Mouse (Mus musculus) lung, postnatal 14 days (tissue): Measurements from ENCODE around the gene Itpr3.
A peak's percentile ranks its signal among the peaks of the same experiment; 100 is the strongest.

Experiments
- DNase-seq: peaks from one replicate; pipeline ENCODE4 v3.0.0; 2021

Itpr3 gene

DNA sequence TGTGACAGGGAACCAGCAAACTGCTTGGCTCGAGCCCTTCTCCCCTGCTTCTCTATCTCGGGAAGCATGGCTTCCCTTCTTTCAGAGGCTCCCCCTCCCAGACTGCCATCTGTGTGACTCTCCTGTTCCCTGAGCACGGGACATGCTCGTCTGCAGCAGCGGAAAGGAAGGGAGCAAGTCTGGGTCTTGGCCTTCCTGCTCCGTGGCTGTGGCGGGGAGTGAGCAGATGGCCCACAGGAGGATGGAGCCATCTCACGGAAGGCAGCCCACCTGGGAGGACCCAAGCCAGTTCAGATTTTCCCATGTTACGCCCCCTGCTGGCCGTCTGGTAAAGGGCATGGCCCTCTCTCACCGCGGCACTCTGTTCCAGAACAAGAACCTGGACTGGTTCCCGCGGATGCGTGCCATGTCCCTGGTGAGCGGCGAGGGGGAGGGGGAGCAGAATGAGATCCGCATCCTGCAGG, 63.5 kb downstream of the Itpr3 start:
- DNase-seq: peak; percentile 77

DNA sequence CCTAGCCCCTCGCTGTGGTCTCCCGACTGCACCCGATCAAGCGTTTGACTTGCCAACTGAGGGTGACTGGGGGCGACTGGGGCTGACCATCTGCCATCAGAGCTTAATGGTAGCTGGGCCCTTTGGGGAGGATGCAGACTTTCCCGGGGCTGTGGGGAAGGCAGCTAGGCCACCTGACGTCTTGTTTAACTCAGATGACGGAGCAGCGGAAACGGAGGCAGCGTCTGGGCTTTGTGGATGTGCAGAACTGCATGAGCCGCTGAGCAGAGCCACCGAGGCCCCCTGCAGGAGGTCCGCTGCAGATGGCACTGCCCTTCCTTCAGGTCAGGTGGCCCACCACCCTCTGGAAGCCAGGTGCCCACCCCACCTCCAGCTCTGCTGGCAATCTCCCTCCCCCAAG, 64.2 kb downstream of the Itpr3 start:
- no peak for DNase-seq

DNA sequence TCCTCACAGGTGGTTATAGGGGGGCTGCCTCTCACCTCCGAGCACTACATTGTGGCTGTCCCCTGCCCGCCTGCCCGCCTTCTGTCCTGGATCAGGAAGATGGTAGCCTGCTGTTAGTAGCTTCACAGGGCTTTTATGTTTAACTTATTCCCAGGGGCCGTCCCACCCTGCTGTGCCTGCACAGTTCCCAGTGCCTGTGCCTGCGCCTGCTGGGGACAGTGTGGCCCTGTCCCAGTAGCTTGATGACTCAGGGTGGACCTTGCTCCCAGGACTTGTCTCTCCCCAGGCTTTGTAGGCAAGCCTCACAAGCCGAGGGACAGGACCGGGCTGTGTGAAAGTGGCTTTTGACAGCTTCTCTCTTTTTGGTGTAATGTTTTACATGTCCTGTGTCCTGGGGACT, 64.7 kb downstream of the Itpr3 start:
- no peak for DNase-seq

DNA sequence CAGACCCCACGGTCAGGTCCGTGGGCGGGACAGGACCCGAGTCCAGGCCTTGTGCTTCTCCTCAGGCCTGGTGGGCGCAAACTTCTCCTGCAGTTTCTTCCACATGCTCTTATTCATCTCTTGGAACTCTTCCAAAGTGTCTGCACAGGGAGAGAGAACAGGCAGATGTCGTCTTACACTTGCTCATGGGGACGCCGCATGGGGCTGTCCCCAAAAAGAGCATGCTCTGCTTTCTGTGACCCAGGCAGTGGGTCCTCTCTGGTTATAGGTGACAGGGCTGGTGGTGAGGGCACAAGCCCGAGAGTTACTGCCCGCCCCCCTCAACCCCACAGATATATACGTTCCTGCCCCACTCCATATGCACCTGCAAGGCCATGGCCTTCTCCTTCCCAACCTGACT, 65.6 kb downstream of the Itpr3 start:
- DNase-seq: no peak

DNA sequence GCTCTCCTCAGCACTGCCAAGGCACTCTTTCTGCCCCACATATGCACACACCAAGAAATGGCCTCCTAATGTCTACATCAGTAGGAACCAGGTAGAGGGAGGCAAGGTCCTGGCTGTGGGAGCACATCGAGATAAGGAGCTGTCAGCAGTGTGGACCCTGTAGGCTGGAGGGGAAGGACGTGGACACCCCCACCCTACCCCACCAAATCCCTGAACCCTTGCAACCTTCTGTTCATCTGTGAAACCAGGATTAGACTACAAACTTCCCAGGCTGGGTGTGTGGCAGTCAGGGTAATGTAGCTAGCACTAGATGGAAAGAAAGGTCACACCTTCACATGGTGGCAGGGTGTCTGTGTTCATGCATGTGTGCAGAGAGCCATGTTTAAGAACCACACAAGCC, 66.0 kb downstream of the Itpr3 start:
- DNase-seq: no peak

DNA sequence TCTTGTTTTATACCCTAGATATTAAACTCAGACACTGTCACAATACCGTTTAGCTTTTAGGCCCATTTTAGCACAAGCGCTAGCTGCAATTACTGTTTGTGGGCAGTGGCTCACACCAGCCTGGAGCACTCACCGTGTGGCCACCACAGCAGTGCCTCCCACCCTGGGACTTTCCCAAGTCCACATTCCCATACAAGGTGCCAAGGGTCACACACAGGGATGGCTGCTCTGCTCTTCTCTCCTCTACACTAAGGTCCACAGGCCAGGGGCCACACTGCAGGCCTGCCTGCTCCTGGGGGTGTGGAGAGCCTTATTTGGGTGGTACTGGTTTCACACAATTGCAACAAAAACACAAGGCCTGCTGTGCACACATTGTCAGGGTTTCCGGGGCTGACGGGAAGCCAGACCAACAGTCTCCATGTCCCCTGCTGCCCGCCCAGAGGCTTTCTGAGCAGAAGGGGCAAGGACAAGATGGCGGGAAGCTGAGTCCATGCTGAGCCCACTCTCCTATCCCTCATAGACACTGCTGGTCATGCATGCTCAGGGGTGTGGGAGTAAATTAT, 66.8 kb downstream of the Itpr3 start:
- DNase-seq: no peak

DNA sequence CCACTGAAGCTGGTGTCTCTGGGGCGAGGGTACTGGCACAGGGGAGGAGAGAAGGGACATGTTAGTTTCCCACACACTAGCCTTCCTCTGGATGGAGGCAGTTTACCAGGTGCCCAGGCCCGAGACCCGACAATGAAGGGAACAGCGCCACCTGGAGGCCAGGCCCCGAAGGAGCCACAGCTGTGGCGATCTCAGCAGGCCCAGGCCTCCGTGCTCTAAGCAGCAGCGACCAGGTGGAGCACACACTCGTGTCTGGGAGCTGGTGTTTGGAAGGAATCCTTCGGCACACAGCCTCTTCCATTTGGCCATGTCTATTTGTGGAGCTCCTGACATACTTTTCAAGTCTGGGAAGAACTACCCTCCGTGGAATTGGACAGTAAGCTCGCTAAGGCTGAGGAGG, 68.1 kb downstream of the Itpr3 start:
- peak; percentile 80 for DNase-seq

DNA sequence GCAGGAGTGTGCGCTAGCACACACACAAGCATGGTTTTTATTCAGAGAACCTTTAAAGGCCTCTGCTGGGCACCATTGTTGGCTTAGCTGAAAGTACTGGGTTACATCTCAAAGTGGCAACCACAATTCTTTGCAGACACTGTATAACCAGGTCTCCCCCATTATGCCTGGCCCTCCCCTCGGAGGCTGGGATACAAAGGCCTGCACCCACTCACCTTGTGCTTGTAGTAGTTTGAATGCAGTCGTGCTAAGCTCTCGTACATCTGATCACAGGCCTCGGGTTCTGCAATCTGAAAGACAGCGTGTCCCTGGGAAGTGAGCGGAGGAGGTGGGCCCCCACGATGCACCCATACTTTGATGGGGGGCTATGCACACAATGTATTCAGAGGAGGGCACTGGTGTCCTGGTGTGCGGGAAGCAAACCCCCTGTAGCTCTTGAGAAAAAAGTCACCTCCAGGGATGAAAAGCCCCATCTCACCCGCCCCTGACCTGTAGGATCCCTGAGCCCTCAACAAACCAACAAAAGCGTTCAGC, 68.6 kb downstream of the Itpr3 start:
- DNase-seq: no peak

DNA sequence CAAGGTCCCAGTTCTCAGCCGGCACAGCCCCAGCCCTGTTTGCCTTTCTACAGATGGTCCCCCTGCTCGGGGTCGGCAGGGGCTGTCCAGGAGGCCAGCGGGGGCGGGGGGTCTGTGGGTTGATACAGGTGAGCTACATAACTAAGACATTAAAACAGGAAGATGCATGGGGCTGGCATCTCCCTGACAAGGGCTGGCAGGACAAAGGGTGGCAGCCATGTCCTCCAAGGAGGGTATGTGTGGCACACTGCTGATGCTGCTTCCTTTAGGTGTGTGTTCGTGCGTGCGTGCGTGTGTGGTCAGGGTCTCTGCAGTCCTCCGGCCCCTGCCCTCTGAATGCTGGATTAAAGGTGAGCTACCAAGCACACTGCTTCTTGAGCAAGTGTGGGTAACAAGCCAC, 69.9 kb downstream of the Itpr3 start:
- no peak for DNase-seq

DNA sequence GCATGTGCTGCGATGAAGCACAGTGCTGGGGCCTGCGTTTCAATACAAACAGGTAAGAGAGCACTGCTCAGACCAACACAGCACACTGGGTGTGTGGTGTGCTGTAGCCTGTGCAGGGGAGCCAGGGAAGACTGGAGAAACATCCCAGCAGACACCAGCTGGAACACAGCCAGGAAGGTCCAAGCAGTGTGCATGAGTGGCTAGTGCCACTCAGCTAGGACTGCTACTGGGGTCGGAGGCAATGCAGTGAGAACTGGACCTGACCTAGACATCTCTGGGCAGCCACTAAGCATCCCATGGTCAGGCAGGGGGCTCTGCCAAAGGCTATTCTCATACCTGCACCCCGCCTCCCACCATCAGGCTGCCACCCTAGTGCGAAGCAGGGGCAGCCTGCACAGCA, 71.1 kb downstream of the Itpr3 start:
- no peak for DNase-seq

DNA sequence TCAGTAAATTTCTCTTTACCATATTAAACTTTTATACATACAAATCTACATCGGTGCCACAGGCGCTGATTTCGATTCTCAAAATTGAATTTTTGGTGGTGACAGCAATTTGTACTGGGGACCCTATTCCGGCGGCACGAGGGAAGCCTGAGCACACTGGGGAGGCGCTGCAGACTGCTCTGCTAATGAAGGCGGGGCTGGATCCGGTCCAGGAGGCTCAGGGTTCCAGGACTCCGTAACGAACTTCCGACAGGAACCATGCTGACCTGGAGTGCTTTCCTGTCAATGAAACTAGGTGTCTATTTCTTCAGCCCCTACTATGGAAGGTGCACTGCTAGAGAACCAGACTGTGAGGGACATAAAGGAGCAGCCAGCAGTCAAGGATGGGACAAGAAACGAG, 72.2 kb downstream of the Itpr3 start:
- DNase-seq: no peak

DNA sequence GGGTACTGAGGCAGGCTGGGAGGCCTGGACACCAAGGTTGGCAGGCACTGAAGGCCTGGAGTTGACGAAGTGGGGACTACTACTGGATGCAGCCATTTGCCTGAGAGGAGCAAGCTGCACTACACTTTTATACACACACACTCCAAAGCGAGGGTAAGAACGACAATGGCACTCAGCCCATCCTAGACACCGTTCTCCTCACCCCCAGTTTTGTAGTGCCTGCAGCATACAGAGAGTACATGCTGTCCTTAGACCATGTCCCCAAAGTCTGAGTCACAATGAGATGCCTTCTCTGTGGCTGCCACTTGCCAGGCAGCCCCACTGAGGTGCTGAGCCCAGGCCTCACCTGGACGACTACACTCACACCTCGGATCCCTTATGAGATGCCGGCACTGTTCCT, 72.7 kb downstream of the Itpr3 start:
- DNase-seq: no peak

DNA sequence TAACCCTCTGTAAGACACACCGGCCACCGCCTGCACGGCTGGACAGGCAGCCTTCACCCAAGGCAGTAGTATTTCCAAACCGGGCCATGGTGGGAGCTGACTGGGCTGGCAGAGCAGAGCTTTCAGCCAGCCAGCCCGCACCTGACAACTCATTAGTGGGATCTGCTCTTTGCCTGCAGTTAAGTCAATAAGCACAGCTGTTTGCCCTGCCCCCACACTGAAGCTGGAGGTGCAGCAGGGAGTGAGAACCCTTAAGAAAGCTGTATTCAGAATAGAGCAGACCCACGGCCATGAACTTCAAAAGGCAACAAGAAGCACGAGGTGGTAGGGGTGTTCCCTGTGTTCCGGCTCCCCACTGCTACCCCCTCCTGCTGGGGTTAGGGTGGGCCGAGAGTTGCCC, 73.1 kb downstream of the Itpr3 start:
- no peak for DNase-seq

DNA sequence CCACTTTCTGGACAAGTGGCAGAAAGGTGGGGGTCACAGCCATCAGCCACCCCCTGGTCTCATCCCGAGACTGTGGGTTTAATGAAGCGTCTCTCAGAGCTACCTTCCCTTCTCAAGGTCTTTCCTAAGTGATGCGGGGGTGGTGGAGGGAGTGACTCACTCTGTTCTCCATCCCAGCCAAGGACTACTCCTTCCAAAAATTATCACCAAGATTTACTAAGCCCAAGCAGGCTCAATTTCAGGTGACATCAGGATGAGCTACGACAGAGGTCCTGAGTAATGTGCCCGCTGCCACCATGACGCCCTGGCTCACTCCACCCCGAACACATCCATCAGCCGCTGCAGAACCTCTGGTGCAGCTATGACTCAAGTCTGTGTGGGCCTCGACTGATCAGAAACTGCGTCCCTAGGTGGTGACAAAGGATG, 74.1 kb downstream of the Itpr3 start:
- DNase-seq: no peak

DNA sequence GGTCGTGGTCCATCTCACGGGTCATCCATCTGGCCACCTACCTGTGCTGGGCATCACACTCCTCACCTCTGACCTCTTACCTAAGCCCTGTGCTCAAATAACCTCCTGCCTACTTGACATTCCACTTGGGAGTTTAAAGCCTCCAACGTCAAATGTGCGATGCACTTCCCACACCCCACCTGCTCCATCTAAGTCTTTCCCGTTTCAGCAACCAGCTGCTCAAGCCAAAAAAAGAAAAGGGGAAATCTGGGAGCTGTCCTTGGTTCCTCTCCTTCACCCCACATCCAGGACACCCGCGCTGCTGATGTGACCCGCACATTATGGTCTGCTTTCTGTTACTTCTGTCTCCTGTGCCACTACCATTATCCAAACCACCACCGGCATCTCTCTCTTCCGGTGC, 75.1 kb downstream of the Itpr3 start:
- DNase-seq: no peak

DNA sequence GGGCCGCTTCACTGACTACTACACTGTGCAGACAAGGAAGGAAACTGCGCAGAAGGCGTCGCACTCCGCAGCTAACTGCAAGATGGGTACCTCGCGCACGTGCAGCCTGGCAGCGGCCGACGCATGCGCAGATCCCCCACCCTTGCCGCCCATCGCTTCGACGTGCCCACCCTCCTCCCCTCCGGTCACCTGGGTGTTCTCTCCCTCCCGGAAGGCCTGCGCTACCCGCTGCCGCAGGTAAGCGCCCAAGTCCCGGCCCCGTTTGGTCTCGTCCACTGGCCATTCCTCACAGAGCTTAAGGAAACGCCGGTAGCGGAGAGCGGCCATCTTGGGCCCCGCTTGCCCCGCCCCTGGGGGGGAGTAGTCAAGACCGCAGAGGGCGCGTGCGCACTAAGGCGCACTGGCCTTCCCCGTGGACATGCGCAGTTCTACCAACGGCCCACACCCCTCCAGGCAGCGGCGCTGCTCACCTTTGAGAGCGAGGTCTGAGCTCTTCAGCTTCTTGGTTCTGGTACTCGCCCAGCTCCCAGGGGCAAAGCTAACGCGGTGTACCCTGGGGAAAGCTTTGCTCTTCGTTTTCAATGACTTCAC, 76.5 kb downstream of the Itpr3 start, which contains the start of gene Uqcc2:
Gene Uqcc2, minus strand, starts transcription at position 366 of the 591 bp plus-strand sequence.
- DNase-seq: peak; percentile 98

DNA sequence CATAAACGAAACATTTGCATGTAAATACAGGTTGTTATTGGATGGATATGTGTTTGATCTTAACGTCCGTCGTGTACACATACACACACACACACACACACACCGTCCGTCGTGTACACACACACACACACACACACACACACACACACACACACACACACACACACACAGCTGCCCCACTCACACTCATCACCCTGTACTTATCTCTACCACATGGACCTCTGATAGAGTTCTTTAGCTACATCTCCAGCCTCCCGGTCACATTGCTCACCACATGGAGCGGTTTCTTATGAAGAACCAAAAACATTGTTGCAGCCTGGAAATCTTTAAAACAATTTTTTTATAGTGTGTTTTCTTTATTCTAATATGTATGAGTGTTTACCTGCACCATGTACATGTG, 77.1 kb downstream of the Itpr3 start:
- no peak for DNase-seq

DNA sequence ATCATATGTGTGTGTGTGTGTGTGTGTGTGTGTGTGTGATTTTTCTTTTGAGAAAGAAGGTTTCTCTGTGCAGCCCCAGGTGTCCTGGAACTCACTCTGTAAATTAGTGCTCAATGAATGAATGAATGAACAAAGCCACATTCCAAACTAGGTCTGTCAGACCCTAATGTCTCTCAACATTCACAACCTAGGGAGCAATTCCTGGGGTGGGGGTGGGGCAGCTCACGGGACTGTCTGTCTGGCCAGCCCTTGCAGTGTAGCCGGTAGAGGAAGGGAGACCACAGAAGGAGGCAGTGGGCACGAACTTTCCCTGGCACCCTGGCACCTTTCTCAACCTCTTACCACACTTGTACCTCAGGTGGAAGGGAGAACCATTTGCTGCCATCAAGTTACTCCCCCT, 77.6 kb downstream of the Itpr3 start:
- no peak for DNase-seq

DNA sequence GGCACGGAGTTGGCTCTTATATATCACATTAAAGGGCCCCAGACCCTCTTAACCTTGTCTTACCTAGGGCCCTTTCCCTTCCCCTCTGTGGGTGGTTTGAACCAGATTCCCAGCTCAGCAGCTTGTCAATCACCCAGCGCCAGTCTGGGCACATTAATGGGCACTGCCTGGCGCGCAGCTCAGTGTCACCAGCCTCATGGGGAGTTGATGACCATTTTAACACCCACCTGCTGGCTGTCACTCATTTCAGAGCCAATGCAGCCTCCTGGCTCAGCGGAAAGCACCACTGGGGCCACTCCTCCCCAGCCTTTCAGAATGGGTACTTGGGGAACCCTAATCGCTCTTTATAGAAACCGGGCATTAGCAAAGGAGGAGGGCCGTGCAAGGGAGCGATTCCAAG, 81.3 kb downstream of the Itpr3 start:
- DNase-seq: no peak

DNA sequence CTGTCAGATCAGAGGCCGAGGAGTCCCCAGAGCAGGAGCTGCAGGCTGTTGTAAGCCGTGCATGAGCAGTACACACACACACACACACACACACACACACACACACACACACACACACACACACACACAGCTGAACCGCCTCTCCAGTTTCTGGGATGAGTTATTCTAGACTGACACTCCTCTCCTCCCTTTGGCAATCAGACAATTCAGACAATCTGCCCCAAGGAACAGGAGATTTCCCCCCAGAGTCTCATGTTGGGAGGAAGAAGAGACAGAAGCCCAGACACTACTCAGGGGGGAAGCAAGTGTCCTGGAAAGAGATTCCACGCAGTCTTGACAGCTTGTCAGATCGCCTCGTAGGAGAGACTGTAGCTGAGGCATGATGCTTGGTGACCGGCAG, 82.2 kb downstream of the Itpr3 start:
- no peak for DNase-seq

DNA sequence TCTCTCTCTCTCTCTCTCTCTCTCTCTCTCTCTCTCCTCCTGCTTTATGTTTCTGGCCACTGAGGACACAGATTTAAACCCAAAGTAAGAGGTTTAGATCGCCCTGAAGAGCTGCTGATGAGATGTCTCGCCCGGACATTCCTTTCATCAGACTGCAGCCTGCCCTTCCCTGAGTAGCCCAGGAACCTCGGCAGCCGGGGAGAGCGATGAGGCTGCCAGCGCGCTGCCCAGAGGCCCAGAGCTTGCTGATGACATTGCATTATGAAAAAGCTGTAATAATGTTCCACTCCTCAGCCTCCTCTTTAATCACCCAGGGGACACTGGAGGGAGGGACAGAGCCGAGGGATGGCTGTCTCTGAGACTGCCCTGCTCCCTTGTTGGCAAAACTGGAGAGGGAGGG, 83.2 kb downstream of the Itpr3 start:
- no peak for DNase-seq

DNA sequence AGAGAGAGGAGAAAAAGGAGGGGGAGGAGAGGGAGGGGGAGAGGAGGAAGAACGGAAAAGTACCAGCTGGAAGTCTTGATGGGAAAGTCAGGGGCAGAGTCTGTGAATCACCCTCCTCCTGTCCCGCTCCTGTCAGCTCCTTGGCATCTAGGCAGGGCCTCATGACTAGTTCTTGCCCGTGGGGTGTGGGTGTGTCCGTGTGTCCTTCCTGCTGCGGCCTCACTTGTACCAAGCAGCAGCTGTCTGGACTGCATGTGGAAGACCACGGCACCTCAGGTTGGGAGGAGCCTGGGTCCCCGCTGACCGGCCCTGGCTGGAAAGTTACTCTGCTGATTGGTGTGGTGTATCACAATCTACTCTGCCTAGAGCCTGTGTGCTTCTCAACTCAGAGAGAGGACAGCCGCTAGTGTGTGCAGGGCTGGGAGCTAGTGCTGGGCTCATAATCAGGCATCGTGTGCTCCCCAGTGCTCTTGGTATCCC, 84.9 kb downstream of the Itpr3 start:
- DNase-seq: no peak

DNA sequence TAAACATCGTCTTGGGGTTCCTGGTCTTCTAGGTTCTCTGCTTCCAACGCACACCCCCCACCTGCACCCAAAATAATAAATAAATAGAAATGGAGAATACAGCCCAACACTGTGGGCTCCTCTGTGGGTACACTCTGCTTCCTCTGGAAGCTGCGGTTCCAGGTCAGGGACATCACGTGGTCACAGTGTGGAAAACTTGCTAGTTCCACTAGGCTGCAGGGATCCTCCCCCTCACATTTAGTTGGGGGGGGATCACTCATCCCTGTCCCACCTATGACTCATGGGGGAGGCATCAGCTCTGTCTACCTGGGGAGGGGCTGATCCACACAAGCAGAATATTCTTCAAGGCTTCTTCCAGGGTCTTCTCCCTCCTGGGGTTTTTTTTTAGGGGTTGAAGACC, 87.0 kb downstream of the Itpr3 start:
- no peak for DNase-seq

DNA sequence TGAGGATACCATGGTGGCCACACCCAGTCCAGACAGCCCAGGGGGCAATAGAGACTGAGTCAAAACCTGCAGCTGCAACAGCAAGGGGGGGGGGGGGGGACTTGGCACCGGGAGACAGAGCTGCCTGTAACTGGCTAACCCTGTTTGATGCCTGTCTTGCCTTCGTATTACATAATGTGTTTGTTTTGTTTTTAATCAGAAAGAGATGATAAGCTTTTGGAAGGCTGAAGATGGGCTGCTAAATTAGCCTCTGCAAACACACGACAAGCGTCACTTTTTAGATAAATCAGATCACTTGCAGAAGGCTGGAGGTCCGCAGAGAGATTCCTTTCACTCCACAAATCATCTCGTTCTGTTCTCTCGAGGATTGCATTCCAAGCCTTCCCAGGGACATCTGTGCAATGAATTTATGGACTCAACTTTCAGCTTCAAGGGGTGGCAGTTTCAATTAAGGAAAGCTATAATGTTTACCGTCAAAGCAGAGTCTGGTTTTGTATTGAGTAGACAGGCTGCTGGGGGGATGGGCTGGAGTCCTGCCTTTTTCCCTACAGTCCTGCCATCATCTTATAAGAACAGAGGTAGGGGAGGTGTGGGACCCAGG, 89.3 kb downstream of the Itpr3 start:
- DNase-seq: no peak
